Comparison of ENCODE assay signal across 19 mouse cellular contexts in the genomic region with DNA sequence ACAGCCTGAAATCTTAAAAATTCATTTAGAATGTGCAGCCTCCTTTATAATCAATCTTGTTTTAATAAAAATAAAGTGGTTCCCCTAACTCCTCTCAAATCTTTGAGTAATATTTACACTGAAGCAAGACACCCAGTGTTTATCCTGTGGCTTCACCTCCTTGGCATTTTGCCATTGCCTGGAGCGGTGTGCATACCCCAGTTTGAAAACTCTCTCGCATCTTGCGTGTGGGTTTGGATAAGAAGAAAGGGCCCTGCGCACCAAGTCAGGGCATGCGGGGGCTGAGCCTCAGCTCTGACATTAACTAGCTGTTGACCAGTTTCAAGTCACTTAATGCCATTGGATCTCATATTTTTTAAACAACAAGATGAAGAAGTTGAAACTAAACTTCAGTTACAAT. TPM values are rescaled to one million over a fixed set of nuclear protein-coding genes. Genes with fewer than 3 reads are reported as not detected.
DNase-seq lines count a peak whose midpoint lies in the region; ATAC-seq and TF ChIP-seq lines count a peak whose summit lies in the region.
"Had no signal": no experiment of that assay in that cellular context is flagged by ENCODE, and none has a peak within 500 bp of the region (broad histone marks: within the 10 kb centered on the region; RNA-seq: fewer than 3 reads in every experiment).

No protein-coding gene starts in this region.

- DNase-seq in embryo, embryonic 10 days (ENCODE audit: low spot score) = peak; percentile 8
- no peak for DNase-seq in embryo, embryonic 10.5 days (ENCODE audit: low spot score)
- peak; percentile 10 for DNase-seq in liver
- DNase-seq in Muller cell, postnatal 12 days (ENCODE audit: inconsistent ontology term) = peak; percentile 30
- peak; percentile 87 for DNase-seq in embryonic facial prominence, embryonic 14.5 days (ENCODE audit: low spot score)
- DNase-seq: layer of hippocampus, adult 9-11 months; liver, embryonic 13.5 days; thymus, postnatal 14 days had no signal

- no peaks in the 10 kb centered on the region for H3K36me3 ChIP-seq in liver, embryonic 12.5 days
- H3K36me3 ChIP-seq in embryonic facial prominence, embryonic 14.5 days (ENCODE audit: control insufficient read depth, insufficient read depth, low read length) = no peaks in the 10 kb centered on the region
- no peaks in the 10 kb centered on the region for H3K36me3 ChIP-seq in intestine, postnatal 0 days (ENCODE audit: control insufficient read depth, insufficient read depth)
- H3K36me3 ChIP-seq: liver, embryonic 13.5 days; midbrain, embryonic 15.5 days; stomach, embryonic 15.5 days had no signal

- H3K4me1 ChIP-seq in liver, embryonic 12.5 days = no peaks in the 10 kb centered on the region
- no peaks in the 10 kb centered on the region for H3K4me1 ChIP-seq in embryonic facial prominence, embryonic 14.5 days (ENCODE audit: control insufficient read depth, insufficient read depth, low read length)
- H3K4me1 ChIP-seq in intestine, postnatal 0 days (replicated peaks; ENCODE audit: control insufficient read depth, insufficient read depth, low read length) = no peaks in the 10 kb centered on the region
- H3K4me1 ChIP-seq: forebrain, embryonic 13.5 days; liver, embryonic 13.5 days; midbrain, embryonic 15.5 days; stomach, embryonic 15.5 days had no signal

- ATAC-seq in liver, embryonic 12.5 days = no peak
- peak; percentile 82; the same call in 1 of the 2 replicates for ATAC-seq in embryonic facial prominence, embryonic 14.5 days (ENCODE audit: low read depth)
- ATAC-seq in intestine, postnatal 0 days = no peak
- ATAC-seq: forebrain, embryonic 13.5 days; intestine, embryonic 16.5 days; midbrain, embryonic 15.5 days had no signal

- no peak overlapping the region for H3K27ac ChIP-seq in liver, embryonic 12.5 days
- no peak overlapping the region for H3K27ac ChIP-seq in embryonic facial prominence, embryonic 14.5 days (replicated peaks; ENCODE audit: low read depth, low read length)
- H3K27ac ChIP-seq in intestine, postnatal 0 days (ENCODE audit: low read depth, low read length) = no peak overlapping the region
- H3K27ac ChIP-seq: forebrain, embryonic 13.5 days; hindbrain, embryonic 14.5 days; liver, embryonic 13.5 days; midbrain, embryonic 15.5 days; stomach, embryonic 15.5 days had no signal

- no peak for TF ChIP-seq CTCF in intestine, postnatal 0 days (IDR thresholded peaks at IDR 0.05; ENCODE audit: low read depth)

- H3K9me3 ChIP-seq in liver, embryonic 12.5 days (replicated peaks) = no peaks in the 10 kb centered on the region
- H3K9me3 ChIP-seq in embryonic facial prominence, embryonic 14.5 days (ENCODE audit: control insufficient read depth, low read length) = no peaks in the 10 kb centered on the region
- no peaks in the 10 kb centered on the region for H3K9me3 ChIP-seq in intestine, postnatal 0 days (ENCODE audit: control insufficient read depth)
- H3K9me3 ChIP-seq: forebrain, embryonic 13.5 days; liver, embryonic 13.5 days; midbrain, embryonic 15.5 days; stomach, embryonic 15.5 days had no signal

- H3K4me2 ChIP-seq in liver, embryonic 12.5 days = no peak overlapping the region
- H3K4me2 ChIP-seq in embryonic facial prominence, embryonic 14.5 days (ENCODE audit: low read depth, low read length) = no peak overlapping the region
- H3K4me2 ChIP-seq in intestine, postnatal 0 days (replicated peaks; ENCODE audit: low read depth) = no peak overlapping the region
- H3K4me2 ChIP-seq: forebrain, embryonic 13.5 days; heart, embryonic 11.5 days; hindbrain, embryonic 14.5 days; liver, embryonic 13.5 days; midbrain, embryonic 15.5 days; stomach, embryonic 15.5 days had no signal

- H3K4me3 ChIP-seq in liver, embryonic 12.5 days = no peak overlapping the region
- no peak overlapping the region for H3K4me3 ChIP-seq in embryonic facial prominence, embryonic 14.5 days (ENCODE audit: low read depth, low read length)
- no peak overlapping the region for H3K4me3 ChIP-seq in intestine, postnatal 0 days (ENCODE audit: low read depth, low read length)
- H3K4me3 ChIP-seq: forebrain, embryonic 13.5 days; liver, embryonic 13.5 days; midbrain, embryonic 15.5 days; stomach, embryonic 15.5 days had no signal

- WGBS in liver, embryonic 12.5 days (ENCODE audit: insufficient replicate concordance) = 71% methylated on average over 5 of the region's 5 CpGs
- 20% methylated on average over 5 of the region's 5 CpGs for WGBS in embryonic facial prominence, embryonic 14.5 days
- WGBS in intestine, postnatal 0 days = 53% methylated on average over 5 of the region's 5 CpGs

- H3K27me3 ChIP-seq in liver, embryonic 12.5 days (replicated peaks) = no peaks in the 10 kb centered on the region
- H3K27me3 ChIP-seq in embryonic facial prominence, embryonic 14.5 days (replicated peaks; ENCODE audit: control insufficient read depth, insufficient read depth, low read length) = no peaks in the 10 kb centered on the region
- H3K27me3 ChIP-seq in intestine, postnatal 0 days (replicated peaks; ENCODE audit: control insufficient read depth, insufficient read depth, low read length) = no peaks in the 10 kb centered on the region
- H3K27me3 ChIP-seq: forebrain, embryonic 13.5 days; liver, embryonic 13.5 days; midbrain, embryonic 15.5 days; stomach, embryonic 15.5 days had no signal

- no peak overlapping the region for H3K9ac ChIP-seq in liver, embryonic 12.5 days
- no peak overlapping the region for H3K9ac ChIP-seq in embryonic facial prominence, embryonic 14.5 days (ENCODE audit: low read depth, low read length)
- H3K9ac ChIP-seq in intestine, postnatal 0 days (ENCODE audit: low read depth, low read length) = no peak overlapping the region
- H3K9ac ChIP-seq: forebrain, embryonic 13.5 days; hindbrain, embryonic 14.5 days; liver, embryonic 13.5 days; midbrain, embryonic 15.5 days; stomach, embryonic 15.5 days had no signal

RNA-seq across cellular contexts. Expression of gene Lrrc72, which starts 2.2 kb away (rescaled TPM):
- polyA plus RNA-seq in liver, embryonic 12.5 days (2016; fragmentation: Nextera tagmentation; extraction: Ambion mirVana) = not detected in 2 replicates
- not detected in 2 replicates for polyA plus RNA-seq in embryonic facial prominence, embryonic 14.5 days (2014; fragmentation: Nextera tagmentation; extraction: Ambion mirVana)
- polyA plus RNA-seq in intestine, postnatal 0 days (2015; fragmentation: Nextera tagmentation; extraction: Ambion mirVana) = not detected in 2 replicates
- polyA plus RNA-seq: forebrain, embryonic 13.5 days; gonadal fat pad, adult 2 months; heart, embryonic 11.5 days; hindbrain, embryonic 14.5 days; intestine, embryonic 16.5 days; liver, embryonic 13.5 days; lung, embryonic 16.5 days; spleen, adult 2 months; stomach, embryonic 15.5 days had no signal

RNA-seq across cellular contexts. Expression of gene Sostdc1, which starts 58.5 kb away (rescaled TPM):
- polyA plus RNA-seq in liver, embryonic 12.5 days (2016; fragmentation: Nextera tagmentation; extraction: Ambion mirVana) = 0.17 and 0.19 TPM in 2 replicates
- 82.8 and 83.5 TPM in 2 replicates for polyA plus RNA-seq in embryonic facial prominence, embryonic 14.5 days (2014; fragmentation: Nextera tagmentation; extraction: Ambion mirVana)
- polyA plus RNA-seq in intestine, postnatal 0 days (2015; fragmentation: Nextera tagmentation; extraction: Ambion mirVana) = 2.0 and 2.4 TPM in 2 replicates

Comparison
In these comparisons a context has a peak if more than half of its experiments do, and no peak if none do; other contexts are left out.
1. RNA of gene Sostdc1, which starts 58.5 kb away (polyA plus RNA-seq): 82.8 to 83.5 TPM in embryonic facial prominence, embryonic 14.5 days; 2.0 to 2.4 TPM in intestine, postnatal 0 days and 0.17 to 0.19 TPM in liver, embryonic 12.5 days; every median in the first group is over 10 times any median in the second.